Mouse (Mus musculus): ENCODE measurements around the gene Slc36a3.

GRCm38 (mm10) chr11:55158785-55159359 is 7.4 kb upstream of the Slc36a3 start:
- TF ChIP-seq CTCF (IDR thresholded peaks at IDR 0.05; ENCODE audit: low read depth) (peak; percentile 91), EP300 (IDR thresholded peaks at IDR 0.05; ENCODE audit: low read depth) (no peak)
